Mouse (Mus musculus): Measurements from ENCODE around the gene Atad2b.

GRCm38 (mm10) chr12:4914944-4915343 is 2.2 kb upstream of the Atad2b start:
- TF ChIP-seq CTCF (IDR thresholded peaks at IDR 0.05; ENCODE audit: low read depth, low read length): no peak
- TF ChIP-seq TAL1 (conservative IDR thresholded peaks at IDR 0.05; ENCODE audit: low read depth, low read length): no peak
- no peak for TF ChIP-seq GATA1 (IDR thresholded peaks at IDR 0.05; ENCODE audit: borderline replicate concordance, low read length)

Data from G1E (cell line).